Mouse (Mus musculus) cerebellum, adult 2 months (tissue): Measurements from ENCODE around the gene Cnot1. TPM values are rescaled to one million over a fixed set of nuclear protein-coding genes. Genes with fewer than 3 reads are reported as not detected.

ENCODE experiments used
- DNase-seq, 2 experiments: peaks; one replicate each; pipeline ENCODE4 v3.0.0; 2021
- H3K27ac ChIP-seq: fragments of 200-500 bp; 2 replicates; pipeline ENCODE4 v1.5.1; 2012; ENCODE audit warnings: low read length, control low read depth, inconsistent platforms; ENCODE audit not compliant: insufficient read depth
- H3K27me3 ChIP-seq: fragments of 200-500 bp; 2 replicates; pipeline ENCODE4 v1.6.1; 2012; ENCODE audit warnings: inconsistent platforms, mild to moderate bottlenecking, low read length, moderate library complexity; ENCODE audit not compliant: control insufficient read depth, insufficient read depth
- H3K4me1 ChIP-seq: fragments of 200-500 bp; 2 replicates; pipeline ENCODE4 v1.6.1; 2011; ENCODE audit warnings: low read length; ENCODE audit not compliant: control insufficient read depth, insufficient read depth
- H3K4me3 ChIP-seq: fragments of 200-500 bp; replicated peaks from 2 replicates; pipeline ENCODE3; 2011; ENCODE audit warnings: mild to moderate bottlenecking, low read depth, low read length, control low read depth; ENCODE audit not compliant: insufficient read depth
- CTCF ChIP-seq: fragments of 200-500 bp; IDR thresholded peaks from 2 replicates; pipeline ENCODE4 v1.5.1; 2011; ENCODE audit warnings: low read depth, mild to moderate bottlenecking, control low read depth, low read length, moderate library complexity, borderline replicate concordance; ENCODE audit not compliant: insufficient read depth
- POLR2A ChIP-seq: fragments of 200-500 bp; IDR thresholded peaks from 2 replicates; pipeline ENCODE4 v1.6.1; 2011; ENCODE audit warnings: low read length, control low read depth, borderline replicate concordance; ENCODE audit not compliant: insufficient read depth
- WGBS: fragments of 180-500 bp; shearing (Covaris S2); methylation state at CpG from one replicate; pipeline ENCODE4 v1.1.7; 2018; 5-methylcytosine and 5-hydroxymethylcytosine counted together
- polyA plus RNA-seq: library from polyadenylated mRNA; depleted of rRNA; stranded (reverse); fragments of >200 nt; gene quantifications from 2 replicates; pipeline ENCODE4 v1.2.3, GENCODE M21; 2012

Cnot1 gene
- polyA plus RNA-seq, 1 experiment: 64.8 TPM

DNA sequence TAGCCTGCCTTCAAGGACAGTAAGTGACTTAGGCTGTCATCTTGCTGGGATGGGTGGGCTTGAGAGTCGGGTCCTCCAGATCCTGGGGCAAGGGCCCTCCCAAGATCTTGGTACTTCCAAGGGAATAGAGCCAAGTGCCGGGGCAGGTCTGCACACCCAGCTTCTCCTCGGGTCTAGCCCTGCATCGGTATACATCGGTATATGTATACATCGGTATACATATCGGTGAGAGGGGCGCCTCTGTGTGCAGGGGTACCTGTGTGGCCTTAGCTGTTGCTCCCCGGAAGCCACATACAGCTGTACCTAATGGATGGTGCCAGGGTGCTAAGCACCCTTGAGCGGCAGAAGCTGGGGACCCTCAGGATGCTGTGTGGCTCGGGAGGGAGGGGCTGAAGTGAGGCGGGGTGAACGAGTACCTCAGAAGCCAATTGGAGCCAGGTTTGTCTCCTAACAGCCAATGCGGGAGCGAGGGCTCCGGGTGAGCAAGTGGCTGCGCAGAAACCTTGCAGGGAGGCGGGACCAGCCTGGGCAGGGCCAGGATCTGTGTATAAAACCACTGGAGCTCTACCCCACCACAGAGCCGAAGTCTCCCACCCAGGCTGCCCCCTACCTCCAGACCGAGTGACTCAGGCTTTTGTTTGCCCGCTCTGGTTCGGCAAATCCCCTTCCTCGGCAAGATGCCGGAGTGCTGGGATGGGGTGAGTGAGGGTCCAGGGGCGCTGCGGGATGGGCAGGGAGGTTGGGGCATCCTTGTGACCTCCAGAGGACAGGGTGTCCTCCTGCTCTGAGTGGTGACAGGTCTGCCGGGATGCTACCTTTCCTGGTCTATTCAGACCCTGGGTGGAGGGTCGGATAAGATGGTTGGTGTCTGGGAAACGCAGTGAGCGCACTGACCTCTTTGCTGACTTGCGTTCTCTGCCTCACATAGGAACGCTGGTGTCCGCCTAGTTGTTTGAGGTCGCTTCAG lies 104.5 kb downstream of the Cnot1 start:
- Histone ChIP-seq H3K27ac (peak overlapping the region; percentile 93), H3K4me1 (peaks cover 22% of the 10 kb centered on the region), H3K4me3 (peak overlapping the region; percentile 98), H3K27me3 (no peaks in the 10 kb centered on the region)
- DNase-seq: peak; percentile 92 to 97
- peak; percentile 96 for TF ChIP-seq POLR2A
- TF ChIP-seq CTCF: no peak
- under 1% methylated on average over 34 of the region's 34 CpGs for WGBS

DNA sequence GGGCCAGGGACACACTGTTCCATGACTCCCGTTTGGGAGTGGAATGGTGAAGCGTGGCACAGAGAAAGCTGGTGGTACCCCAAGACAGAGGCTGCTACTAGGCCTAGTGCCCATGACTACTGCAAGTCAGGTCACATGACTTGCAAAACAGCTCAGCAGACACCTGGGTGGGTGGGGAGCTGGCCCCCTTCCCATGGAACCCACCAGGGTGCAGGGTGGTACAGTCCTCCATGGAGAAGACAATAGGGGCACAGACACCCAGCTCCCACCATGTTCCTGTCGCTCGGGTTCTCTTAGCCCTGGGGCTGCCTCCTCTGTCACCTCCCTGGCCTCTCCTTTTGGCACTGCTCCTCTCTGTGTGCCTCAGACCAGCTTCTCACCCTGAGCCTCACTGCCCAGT lies 105.5 kb downstream of the Cnot1 start:
- Histone ChIP-seq H3K4me1 (peaks cover 22% of the 10 kb centered on the region), H3K27ac (no peak overlapping the region), H3K4me3 (peak overlapping the region; percentile 24), H3K27me3 (no peaks in the 10 kb centered on the region)
- peak; percentile 41 to 50 for DNase-seq
- TF ChIP-seq POLR2A: no peak
- TF ChIP-seq CTCF: no peak
- WGBS: 71% methylated on average over 4 of the region's 4 CpGs

DNA sequence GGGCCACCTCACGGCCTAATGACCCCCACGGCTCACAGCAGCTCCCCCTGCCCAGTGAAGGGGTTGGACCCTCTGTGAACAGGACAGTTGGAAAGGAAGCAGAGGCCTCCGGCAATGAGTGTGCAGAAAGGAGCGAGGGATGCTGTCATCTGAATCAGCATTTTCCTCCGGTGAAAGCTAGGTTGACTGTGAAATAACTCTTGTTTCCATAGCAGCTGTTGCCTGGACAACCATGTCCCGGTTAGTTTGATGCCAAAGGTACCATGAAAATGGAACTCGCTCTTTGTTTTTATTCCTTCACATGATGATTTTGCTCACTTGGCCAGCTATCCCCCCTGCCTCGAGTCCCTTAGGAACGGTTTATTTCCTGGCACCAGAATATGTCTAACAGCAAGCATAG lies 107.0 kb downstream of the Cnot1 start:
- Histone ChIP-seq H3K4me1 (peaks cover 10% of the 10 kb centered on the region), H3K4me3 (no peak overlapping the region), H3K27ac (no peak overlapping the region), H3K27me3 (no peaks in the 10 kb centered on the region)
- peak in 1 of 2 experiments; percentile 19 for DNase-seq
- 21% methylated on average over 9 of the region's 9 CpGs for whole genome bisulfite sequencing
- TF ChIP-seq POLR2A (no peak), CTCF (no peak)

DNA sequence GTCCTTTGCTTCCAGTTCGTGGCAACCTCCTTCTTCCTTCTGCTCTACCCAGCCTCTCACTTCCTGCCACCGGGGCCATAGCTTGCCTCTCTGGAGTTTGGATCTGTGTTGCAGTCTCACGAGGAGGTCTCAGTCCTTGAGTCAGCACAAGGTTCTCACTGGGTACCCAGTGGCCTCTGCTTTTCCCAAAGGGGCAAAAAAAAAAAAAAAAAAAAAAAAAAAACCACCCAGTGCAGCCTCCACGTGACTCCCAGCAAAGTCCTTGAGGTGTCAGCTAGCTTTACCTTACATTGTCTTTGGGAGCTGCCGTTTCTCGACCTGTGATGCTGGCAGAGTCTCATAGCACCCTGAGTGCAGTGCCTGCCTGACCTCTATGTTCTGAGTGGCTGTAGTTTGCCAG lies 109.1 kb downstream of the Cnot1 start:
- WGBS: 48% methylated on average over 6 of the region's 6 CpGs
- no peak for DNase-seq

DNA sequence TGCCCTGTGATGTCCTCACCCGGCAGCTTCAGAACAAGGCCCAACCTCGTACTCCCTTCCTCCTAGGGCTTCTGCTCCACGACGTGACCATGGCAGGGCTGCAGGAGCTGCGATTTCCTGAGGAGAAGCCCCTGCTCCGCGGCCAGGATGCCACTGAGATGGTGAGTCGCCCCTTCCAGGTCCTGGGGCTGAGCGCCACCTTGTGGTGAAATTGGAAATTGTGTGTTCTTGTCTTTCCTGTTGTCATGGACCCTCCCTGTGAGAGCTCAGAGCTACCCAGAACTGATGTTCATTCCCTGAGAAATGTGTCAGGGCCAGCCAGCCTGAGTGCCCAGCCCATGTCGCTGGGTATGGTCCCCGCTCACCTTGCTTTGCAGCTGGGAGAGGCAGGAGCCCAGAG lies 110.1 kb downstream of the Cnot1 start:
- Histone ChIP-seq H3K27ac (no peak overlapping the region), H3K4me3 (peak overlapping the region; percentile 42), H3K27me3 (no peaks in the 10 kb centered on the region), H3K4me1 (peaks cover 19% of the 10 kb centered on the region)
- 1% methylated on average over 11 of the region's 11 CpGs for WGBS
- DNase-seq: peak; percentile 74 to 88
- TF ChIP-seq CTCF (peak; percentile 91), POLR2A (no peak)

More for the DNA sequence above, 109.1 kb downstream of the Cnot1 start:
- Histone ChIP-seq H3K4me3 (no peak overlapping the region), H3K4me1 (peaks cover 19% of the 10 kb centered on the region), H3K27ac (no peak overlapping the region), H3K27me3 (no peaks in the 10 kb centered on the region)
- TF ChIP-seq POLR2A (no peak), CTCF (no peak)

DNA sequence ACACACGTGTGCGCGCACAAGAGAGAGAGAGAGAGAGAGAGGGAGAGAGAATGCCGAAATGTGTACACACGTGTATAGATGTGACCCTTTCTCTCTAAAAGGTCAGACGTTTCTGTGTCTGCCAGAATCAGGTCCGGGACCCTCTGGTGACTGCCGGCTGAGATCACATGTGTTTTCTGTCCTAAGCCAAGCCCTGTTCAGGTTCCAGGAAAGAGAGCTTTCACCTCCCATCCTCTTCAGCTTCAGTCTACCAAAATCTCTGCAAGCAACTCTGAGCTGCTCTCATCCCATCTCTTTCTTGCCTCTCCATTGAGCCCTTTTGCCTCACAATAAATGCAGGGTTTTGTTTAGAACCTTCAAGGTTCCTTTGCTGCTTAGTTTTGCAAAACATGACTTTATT lies 110.6 kb downstream of the Cnot1 start:
- H3K4me3 ChIP-seq: no peak overlapping the region
- no peak overlapping the region for H3K27ac ChIP-seq

DNA sequence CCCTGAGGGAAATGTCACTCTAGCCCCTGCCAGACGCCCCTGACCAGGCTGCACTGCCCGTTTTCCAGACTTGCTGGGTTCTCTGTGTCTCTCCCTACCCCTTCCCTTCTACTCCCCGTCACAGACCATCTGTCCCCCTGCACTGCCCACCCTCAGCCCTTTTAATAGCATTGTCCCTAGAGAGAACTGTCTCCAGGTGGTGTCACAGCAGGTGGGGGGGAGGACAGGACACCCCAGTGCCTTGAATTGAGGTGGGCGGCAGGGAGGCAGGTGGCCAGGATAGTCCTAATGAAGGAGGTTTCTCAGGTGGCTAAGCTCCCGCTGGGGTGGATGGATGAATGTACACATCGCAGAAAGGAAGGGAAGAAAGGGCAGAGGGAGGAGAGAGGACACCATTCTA lies 112.6 kb downstream of the Cnot1 start:
- Histone ChIP-seq H3K27ac (no peak overlapping the region), H3K27me3 (no peaks in the 10 kb centered on the region)
- peak in 1 of 2 experiments; percentile 29 for DNase-seq

More for the DNA sequence above, 110.6 kb downstream of the Cnot1 start:
- TF ChIP-seq CTCF (no peak), POLR2A (no peak)
- 60% methylated on average over 8 of the region's 8 CpGs for WGBS
- peaks cover 15% of the 10 kb centered on the region for H3K4me1 ChIP-seq
- no peak for DNase-seq
- no peaks in the 10 kb centered on the region for H3K27me3 ChIP-seq

More for the DNA sequence above, 112.6 kb downstream of the Cnot1 start:
- 7% methylated on average over 6 of the region's 6 CpGs for WGBS
- Histone ChIP-seq H3K4me1 (peaks cover 12% of the 10 kb centered on the region; the same call in 1 of the 2 replicates), H3K4me3 (no peak overlapping the region)
- TF ChIP-seq POLR2A (no peak), CTCF (no peak)
